Mouse (Mus musculus) mesoderm, embryonic 11.5 days (tissue): ENCODE results near the gene Dscaml1.
A peak's percentile ranks its signal among the peaks of the same experiment; 100 is the strongest.

Experiments
- DNase-seq: peaks from one replicate; pipeline ENCODE4 v3.0.0-alpha.2; 2012; ENCODE audit warnings: low read depth, low spot score

Gene Dscaml1

GRCm38 (mm10) chr9:45625889-45626446 lies 199.5 kb downstream of the Dscaml1 start:
- no peak for DNase-seq

GRCm38 (mm10) chr9:45632520-45632919 lies 206.1 kb downstream of the Dscaml1 start:
- no peak for DNase-seq

GRCm38 (mm10) chr9:45633036-45633435 lies 206.6 kb downstream of the Dscaml1 start:
- no peak for DNase-seq

GRCm38 (mm10) chr9:45634978-45635377 lies 208.6 kb downstream of the Dscaml1 start:
- no peak for DNase-seq

- no peak for DNase-seq
Observed at GRCm38 (mm10) chr9:45637346-45637745, 210.9 kb downstream of the Dscaml1 start.

- DNase-seq: no peak
Observed at GRCm38 (mm10) chr9:45638184-45638917, 211.9 kb downstream of the Dscaml1 start.

GRCm38 (mm10) chr9:45644833-45645388 lies 218.5 kb downstream of the Dscaml1 start:
- DNase-seq: no peak

- no peak for DNase-seq
Observed at GRCm38 (mm10) chr9:45645526-45645925, 219.1 kb downstream of the Dscaml1 start.

- no peak for DNase-seq
Observed at GRCm38 (mm10) chr9:45651078-45651809, 224.8 kb downstream of the Dscaml1 start.

- DNase-seq: no peak
Observed at GRCm38 (mm10) chr9:45651810-45652177, 225.4 kb downstream of the Dscaml1 start.

GRCm38 (mm10) chr9:45657172-45658062 lies 231.0 kb downstream of the Dscaml1 start:
- peak; percentile 41 for DNase-seq

- no peak for DNase-seq
Observed at GRCm38 (mm10) chr9:45660191-45660590, 233.8 kb downstream of the Dscaml1 start.

- DNase-seq: no peak
Observed at GRCm38 (mm10) chr9:45662471-45662870, 236.0 kb downstream of the Dscaml1 start.

GRCm38 (mm10) chr9:45663386-45664315 lies 237.2 kb downstream of the Dscaml1 start:
- DNase-seq: peak; percentile 41

GRCm38 (mm10) chr9:45664326-45664725 lies 237.9 kb downstream of the Dscaml1 start:
- no peak for DNase-seq

- peak; percentile 74 for DNase-seq
Observed at GRCm38 (mm10) chr9:45664871-45665394, 238.5 kb downstream of the Dscaml1 start.

- DNase-seq: no peak
Observed at GRCm38 (mm10) chr9:45675931-45676330, 249.5 kb downstream of the Dscaml1 start.

GRCm38 (mm10) chr9:45676578-45676977 lies 250.2 kb downstream of the Dscaml1 start:
- DNase-seq: peak; percentile 42

- DNase-seq: peak; percentile 49
Observed at GRCm38 (mm10) chr9:45677236-45677781, 250.9 kb downstream of the Dscaml1 start.
